Mouse (Mus musculus) cerebellum, adult 8-10 months (tissue): ENCODE measurements around the gene Syt7.

Source experiments
- DNase-seq: peaks from one replicate; pipeline ENCODE4 v3.0.0; 2022

Gene Syt7

DNA sequence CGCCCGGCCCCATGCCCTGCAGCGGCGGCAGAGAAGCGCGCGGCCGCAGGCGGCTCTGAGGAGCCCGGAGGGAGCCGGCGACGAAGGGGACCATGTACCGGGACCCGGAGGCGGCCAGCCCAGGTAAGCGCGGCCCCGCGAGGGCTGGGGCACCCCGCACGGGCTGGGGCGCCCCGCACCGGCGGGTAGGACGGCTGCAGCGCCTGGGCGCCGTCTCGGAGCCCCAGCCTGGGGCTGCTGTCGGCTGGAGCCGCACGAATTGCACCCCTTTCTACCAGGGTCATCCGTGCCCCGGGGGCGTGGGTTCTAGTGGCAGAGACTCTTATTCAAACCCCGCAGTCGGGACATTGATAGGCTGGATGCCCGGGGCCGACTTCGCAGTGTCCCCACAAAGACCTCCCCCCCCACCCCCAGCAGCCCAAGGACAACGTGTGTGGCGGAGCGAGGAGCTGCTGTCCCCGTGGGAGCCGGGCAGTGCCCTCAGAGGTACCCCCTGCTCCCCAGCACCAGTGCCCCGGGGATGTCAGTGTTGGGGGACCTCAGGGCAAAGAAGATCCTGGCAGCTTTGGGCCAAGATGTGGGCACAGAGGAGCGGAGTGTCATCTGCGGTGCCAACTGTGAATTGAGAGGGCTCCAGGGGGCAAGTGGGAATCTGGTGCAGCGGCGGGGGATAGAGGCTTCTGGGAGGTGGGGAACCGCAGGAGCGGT is 655 bp downstream of the Syt7 start:
- DNase-seq = peak; percentile 52

- peak; percentile 61 for DNase-seq
Observed at GRCm38 (mm10) chr19:10390099-10390680, 1.3 kb downstream of the Syt7 start.

- peak; percentile 34 for DNase-seq
Observed at GRCm38 (mm10) chr19:10391028-10391427, 2.1 kb downstream of the Syt7 start.

- peak; percentile 66 for DNase-seq
Observed at GRCm38 (mm10) chr19:10391995-10392394, 3.1 kb downstream of the Syt7 start.

- peak; percentile 61 for DNase-seq
Observed at GRCm38 (mm10) chr19:10393471-10393870, 4.6 kb downstream of the Syt7 start.

- DNase-seq = peak; percentile 44
Observed at GRCm38 (mm10) chr19:10393874-10394500, 5.1 kb downstream of the Syt7 start.

- DNase-seq = peak; percentile 43
Observed at GRCm38 (mm10) chr19:10395174-10395573, 6.3 kb downstream of the Syt7 start.

GRCm38 (mm10) chr19:10396962-10397361 is 8.1 kb downstream of the Syt7 start:
- peak; percentile 34 for DNase-seq

DNA sequence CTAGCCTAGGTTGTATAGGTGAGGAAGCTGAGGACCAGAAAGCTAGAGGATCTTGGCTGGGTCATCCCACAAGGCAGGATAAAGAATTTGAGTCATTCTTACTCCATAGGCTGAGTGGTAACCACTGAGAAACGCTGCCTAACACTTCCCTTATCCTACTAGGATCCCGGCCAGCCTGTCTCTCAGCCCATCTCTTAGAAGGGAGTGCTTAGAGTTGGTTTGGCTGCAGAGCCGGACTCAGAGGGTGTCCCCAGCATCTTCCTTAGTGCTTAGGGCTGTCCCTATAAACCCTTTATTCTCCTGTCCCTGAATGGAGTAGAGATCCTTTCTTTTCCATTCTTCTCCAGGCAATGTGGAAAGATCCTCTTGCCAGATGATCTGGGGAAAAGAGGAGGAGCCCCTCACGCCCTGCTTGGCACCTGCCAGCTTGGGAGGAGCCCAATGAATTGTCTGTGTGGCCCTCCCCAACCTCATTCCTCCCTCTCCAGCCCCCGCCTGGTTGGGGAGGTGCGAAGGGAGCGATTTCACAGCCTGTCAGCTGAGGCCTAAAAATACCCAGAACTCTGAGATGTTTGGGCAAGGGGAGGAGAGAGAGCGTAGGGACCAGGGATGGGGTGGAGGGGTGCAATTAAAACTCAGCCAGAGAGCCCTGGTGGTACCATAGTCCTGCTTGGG is 8.7 kb downstream of the Syt7 start:
- DNase-seq = peak; percentile 47

- DNase-seq = peak; percentile 41
Observed at GRCm38 (mm10) chr19:10398296-10398695, 9.4 kb downstream of the Syt7 start.

DNA sequence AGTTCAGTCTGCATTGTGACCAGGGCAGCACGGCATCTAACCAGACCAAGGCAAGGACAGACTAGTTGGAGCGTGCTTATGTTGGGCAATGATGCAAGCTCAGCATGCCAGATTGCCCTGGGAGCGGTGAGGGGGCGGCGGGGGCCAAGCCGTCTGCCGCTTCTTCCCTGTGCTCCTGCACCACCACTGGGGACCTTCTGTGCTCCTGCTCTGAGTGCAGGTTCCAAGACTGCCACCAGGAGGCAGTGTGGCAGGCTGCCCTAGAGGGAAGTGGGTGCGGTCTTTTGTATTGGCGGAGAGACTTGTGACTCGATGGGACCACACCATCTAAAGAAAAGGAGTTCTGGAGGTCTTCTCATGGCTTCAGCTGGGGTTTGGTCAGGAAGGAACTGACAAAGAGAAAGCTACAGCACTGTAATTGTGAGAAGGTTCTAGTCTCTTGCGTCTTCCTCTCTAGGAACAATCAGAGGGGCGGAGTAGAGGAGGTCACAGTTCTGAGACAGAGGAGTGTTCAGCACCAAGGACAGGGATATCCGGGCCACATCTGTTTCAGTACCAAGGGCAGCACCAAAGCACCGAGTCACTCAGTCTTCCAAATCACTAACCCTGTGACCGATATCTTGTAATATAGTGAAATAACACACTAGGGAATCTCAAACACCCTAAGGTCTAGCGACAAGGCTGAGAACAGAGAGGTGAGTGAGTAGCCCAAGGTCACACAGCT is 14.0 kb downstream of the Syt7 start:
- peak; percentile 76 for DNase-seq

DNA sequence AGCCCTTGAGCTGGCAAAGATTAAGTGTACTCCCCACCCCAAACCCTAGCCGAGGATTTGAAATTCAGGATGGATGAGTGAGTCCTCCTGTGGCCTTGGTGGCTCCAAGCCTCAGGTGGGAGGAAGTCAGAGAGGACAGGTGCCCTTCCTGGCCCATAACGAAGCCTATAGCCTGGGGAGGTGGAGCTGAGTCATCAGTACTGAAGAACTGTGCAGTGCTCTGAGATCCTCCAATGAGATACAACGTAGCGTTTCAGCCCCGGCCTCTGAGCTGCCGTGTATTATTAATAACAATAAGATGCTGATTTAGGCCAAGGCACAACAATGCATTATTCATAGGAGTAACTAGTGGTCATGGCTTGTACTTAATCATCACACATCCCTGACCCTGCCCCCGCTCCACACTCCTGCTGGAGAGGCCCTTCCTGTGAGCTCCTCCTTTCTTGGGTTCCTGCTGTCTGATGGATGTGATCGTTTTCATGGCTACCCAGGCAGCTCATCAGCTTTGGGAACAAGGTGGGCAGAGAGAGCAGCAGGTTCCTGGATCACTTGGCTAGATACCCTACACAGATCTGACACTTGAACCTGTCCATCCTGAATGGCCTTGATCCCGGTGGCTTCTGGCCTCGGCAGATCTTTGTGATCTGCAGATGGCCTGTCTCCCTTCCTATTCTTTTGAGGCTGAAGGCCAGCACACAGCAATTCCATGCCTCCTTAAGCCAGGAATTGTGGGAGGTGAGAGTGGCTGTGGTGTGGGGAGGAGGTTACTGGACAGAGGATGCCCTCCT is 14.9 kb downstream of the Syt7 start:
- no peak for DNase-seq

DNA sequence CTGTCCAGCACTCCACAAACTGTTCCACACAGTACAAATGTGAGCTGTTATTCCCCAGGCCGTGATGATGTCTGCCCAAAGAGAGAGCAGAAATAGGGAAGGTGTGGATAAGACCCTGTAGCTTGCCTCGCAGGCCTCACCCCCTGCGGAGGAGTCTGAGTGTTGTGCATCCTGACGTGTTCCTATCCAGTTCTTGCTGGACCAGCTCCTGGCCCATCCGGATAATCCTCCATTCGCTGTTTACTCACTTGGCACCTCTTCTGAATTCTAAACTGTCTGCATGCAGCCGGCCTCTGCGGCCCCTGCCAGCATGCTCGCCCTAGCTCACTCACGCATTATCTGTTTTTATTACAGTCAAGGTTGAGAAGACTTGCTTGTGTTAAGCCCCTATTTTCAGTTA is 15.5 kb downstream of the Syt7 start:
- DNase-seq = no peak

DNA sequence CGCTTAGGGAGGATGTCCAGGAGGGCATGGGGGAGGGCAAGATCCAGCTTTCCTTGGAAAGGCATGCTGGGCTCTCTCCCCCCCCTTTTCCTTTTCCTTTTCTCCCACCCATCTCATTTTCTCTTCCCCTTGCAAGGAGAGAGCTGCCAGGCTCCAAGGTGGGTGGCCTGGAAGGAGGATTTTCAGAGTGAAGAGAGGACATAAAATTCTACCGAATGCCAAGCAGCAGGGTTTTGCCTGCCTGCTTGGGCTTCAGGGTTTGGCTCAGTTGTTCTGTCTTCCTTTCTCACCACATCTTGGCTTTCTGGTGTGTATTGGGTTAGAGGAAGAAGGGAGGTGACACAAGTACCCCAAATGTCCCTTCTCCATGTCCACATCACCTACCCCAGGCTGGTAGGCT is 16.0 kb downstream of the Syt7 start:
- no peak for DNase-seq

DNA sequence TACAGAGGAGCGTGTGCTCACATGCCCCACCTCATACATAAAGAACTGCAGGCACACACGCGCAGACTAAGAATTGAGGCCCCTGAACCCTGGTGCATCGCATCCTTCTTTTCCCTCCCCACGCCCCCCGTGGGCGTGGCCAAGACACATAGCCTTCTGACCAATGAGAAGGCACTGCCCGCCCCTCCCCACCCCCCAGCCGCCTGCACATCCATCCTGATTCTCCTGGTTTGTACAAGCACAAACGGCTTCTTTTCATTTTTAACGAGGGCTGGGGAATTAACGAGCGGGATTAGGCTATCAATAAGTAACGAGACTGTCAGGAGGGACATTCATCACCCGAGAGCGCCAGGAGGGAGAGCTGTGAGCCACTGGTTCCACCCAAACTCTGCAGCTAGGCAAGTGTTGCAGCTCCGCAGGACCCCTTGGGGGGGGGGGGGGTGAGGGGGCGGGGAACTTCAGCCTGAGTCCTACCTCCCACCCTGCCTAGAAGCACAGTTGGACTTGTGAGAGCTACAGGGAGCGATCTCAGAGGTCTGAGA is 24.9 kb downstream of the Syt7 start:
- no peak for DNase-seq

GRCm38 (mm10) chr19:10415508-10415907 is 26.6 kb downstream of the Syt7 start:
- no peak for DNase-seq

DNA sequence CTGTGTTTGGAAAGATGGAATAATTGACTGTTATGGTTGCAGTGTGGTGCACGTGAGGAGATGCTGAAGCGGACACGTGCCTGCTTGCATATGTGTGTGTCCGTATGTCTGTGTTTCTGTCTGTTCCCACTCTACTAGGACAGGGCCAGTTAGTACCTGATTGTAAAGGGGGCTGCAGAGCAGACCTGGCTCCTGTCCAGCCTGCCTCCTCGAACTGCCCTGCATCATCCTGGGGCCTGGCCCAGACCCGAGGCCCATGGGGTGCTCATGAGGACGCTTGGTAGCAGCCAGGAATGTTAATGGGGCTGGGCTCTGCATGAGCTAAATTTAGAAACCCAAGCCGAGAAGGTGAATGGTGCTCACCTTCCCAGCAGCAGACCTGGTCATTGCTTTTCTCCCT is 28.0 kb downstream of the Syt7 start:
- peak; percentile 79 for DNase-seq

GRCm38 (mm10) chr19:10417436-10417835 is 28.5 kb downstream of the Syt7 start:
- DNase-seq = peak; percentile 97

GRCm38 (mm10) chr19:10421986-10422976 is 33.4 kb downstream of the Syt7 start:
- no peak for DNase-seq

DNA sequence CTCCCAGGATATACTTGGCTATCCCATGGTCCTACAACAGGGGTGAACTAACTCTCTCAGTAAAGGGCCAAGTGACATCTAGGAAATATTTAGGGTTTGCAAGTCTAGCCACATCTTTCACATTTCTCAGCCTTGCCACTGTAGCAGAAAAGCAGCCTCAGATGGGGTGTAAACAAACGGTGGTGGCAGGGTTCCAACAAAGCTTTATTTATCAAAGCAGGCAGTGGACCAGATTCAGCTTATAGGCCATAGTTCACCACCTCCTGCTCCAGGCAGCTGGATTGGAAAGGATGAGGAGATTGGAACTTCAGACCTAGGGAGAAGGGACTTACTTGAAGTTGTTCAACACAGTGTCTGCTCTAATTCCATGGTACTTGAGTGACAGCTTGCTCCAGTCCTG is 35.9 kb downstream of the Syt7 start:
- no peak for DNase-seq
